Mouse (Mus musculus): ENCODE data around the gene Auh. TPM values are rescaled to one million over a fixed set of nuclear protein-coding genes. Genes with fewer than 3 reads are reported as not detected.
A peak's percentile ranks its signal among the peaks of the same experiment; 100 is the strongest.

The Auh gene
- 100 to 1,000 TPM; 119 to 135 TPM for total RNA-seq (2021)
- 28.9 and 36.9 TPM in 2 replicates for polyA plus RNA-seq (2012; rRNA removed)
- long read RNA-seq, transcript Auh-201 (10 exons, 1,320 nt), result major isoform, 105 of 121 reads
- long read RNA-seq, partial matches to known transcripts, result 3 of 121 reads
- long read RNA-seq, other reads (novel, unspliced or antisense), result 7 of 121 reads

- peak; percentile 92 for DNase-seq
Observed at GRCm38 (mm10) chr13:52929209-52930171, at the start of gene Auh. Gene Auh (minus strand): TSS chr13:52929681.

GRCm38 (mm10) chr13:52978321-52978981 lies 49.0 kb upstream of the Auh start:
- peak; percentile 84 for DNase-seq

GRCm38 (mm10) chr13:52977757-52978156 lies 48.3 kb upstream of the Auh start:
- DNase-seq, result no peak

- no peak for DNase-seq
Observed at GRCm38 (mm10) chr13:52977221-52977609, 47.7 kb upstream of the Auh start.

- peak; percentile 90 for DNase-seq
Observed at GRCm38 (mm10) chr13:52976510-52977220, 47.2 kb upstream of the Auh start.

GRCm38 (mm10) chr13:52976130-52976509 lies 46.6 kb upstream of the Auh start:
- DNase-seq, result no peak

DNA sequence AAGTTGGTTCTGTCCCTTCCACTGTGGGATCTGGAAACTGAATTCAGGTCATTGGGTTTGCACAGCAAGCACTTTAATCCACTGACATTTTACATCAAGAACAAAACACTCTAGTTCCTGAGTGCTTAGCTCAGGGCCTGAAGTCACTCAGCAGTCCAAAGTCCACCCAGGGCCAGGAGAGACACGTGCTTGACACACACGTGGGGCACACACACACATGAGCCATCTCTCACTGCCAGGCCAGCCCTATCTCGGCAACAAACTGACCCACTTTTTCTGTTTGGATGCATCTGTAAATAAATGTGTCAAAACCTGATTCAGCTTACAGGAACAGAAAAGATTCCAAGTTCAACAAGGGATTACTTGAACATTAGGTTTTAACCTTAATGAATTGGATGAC lies 45.2 kb upstream of the Auh start:
- DNase-seq, result peak; percentile 90

GRCm38 (mm10) chr13:52973427-52973826 lies 43.9 kb upstream of the Auh start:
- DNase-seq, result peak; percentile 75

DNA sequence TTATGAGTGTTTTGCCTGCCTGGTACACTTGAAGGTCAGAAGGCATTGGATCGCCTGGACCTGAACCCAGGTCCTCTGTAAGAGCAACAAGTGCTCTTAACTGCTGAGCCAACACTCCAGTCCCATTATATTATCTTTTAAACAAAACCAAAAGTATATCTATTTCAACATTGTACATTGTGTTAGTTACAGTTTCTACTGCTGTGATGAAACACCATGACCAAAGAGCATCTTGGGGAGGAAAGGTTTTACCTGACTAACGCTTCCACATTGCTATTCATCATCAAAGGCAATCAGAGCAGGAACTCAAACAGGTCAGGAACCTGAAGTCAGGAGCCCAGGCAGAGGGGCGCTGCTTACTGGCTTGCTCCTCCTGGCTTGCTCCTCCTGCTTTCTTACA lies 43.1 kb upstream of the Auh start:
- no peak for DNase-seq

- DNase-seq, result no peak
Observed at GRCm38 (mm10) chr13:52970876-52971275, 41.4 kb upstream of the Auh start.

- no peak for DNase-seq
Observed at GRCm38 (mm10) chr13:52962922-52963321, 33.4 kb upstream of the Auh start.

DNA sequence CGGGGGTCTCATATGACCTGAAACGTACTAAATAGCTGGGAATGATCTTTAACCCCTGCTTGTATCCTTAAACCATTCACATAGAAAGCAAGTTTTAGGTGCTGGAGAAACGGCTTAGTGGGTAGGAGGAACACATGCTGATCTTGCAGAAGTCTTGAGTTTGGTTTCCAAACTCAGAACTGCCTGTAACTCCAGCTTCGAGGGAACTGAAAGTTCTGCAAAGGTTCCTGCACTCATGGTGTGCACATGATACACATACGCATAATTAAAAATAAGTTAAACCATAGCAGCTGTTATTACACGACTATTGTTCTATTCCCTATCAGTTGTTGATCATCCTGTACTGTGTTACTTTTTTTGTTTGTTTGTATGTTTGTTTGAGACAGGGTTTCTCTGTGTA lies 32.9 kb upstream of the Auh start:
- no peak for DNase-seq

DNA sequence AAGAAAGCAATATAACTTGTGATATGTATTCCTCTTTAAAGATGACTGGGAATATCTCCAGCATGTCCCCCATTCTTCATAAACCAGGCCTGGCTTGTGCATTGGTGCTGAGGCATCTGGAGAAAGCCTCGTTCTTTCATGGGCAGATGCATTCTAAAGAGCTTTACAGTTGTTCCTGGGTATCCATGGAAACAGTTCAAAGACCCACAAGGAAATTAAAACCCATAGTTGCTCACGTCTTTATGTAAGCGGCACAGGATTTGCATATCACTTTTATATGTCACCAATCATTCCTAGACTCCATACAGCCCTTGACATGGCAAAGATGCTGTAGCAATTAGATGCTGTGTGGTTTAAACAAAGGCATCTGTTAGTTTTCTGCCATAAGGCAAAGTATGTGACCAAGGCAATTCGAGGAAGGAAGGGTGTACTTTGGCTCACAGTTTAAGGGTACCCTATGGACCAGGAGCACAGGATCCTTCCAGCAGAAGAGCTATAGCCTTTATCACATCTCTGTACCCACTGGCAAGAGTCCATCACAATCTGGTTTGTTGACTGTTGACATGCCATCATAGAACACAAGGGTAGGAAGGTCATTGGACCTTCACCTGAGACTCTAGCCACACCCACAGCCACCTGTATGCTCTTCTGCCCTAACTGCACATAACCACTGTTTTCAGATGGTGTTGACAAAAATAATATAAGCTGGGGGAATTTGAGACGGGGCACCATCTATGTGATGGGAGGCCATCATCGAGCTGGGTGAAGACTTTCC lies 24.5 kb upstream of the Auh start:
- no peak for DNase-seq

- no peak for DNase-seq
Observed at GRCm38 (mm10) chr13:52949211-52949610, 19.7 kb upstream of the Auh start.

DNA sequence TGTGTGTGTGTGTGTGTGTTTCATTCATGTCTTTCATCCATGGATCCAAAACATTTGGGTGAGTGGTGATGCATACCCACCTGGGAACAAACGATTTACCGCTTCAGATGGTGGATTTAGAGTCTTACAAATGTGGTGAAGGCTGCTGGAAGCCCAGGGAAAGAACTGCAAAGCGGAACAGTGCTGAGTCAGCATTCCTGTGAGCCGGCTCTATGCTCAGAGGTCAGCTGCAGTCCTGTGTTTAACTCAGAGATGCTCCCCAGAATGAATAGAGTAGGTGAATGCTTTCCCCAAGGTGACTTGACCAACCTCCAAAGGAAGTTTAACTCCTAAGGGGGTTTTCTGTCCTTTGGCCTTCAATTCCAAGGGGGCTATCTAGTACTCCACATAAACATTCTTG lies 18.1 kb upstream of the Auh start:
- no peak for DNase-seq

DNA sequence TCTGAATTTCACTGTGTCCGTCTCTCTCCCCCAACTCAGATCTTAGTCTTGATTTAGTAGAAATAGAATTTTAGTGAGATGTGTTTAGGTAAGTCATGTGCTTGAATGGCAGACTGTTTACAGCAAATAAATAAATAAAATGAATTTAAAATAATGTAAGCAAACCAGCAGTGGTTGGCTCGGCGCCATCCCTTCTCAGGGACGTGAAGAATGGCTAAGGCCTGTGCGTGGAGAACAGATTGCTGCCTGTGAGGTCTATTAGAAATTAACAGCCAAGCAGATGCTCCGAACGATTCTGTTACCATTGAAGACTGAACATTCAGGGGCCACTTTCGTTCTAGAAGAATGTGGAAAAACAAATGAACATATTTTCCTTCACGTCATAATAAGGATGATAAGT lies 16.3 kb upstream of the Auh start:
- DNase-seq, result no peak

GRCm38 (mm10) chr13:52944116-52944515 lies 14.6 kb upstream of the Auh start:
- no peak for DNase-seq

GRCm38 (mm10) chr13:52942876-52943388 lies 13.5 kb upstream of the Auh start:
- DNase-seq, result no peak

DNA sequence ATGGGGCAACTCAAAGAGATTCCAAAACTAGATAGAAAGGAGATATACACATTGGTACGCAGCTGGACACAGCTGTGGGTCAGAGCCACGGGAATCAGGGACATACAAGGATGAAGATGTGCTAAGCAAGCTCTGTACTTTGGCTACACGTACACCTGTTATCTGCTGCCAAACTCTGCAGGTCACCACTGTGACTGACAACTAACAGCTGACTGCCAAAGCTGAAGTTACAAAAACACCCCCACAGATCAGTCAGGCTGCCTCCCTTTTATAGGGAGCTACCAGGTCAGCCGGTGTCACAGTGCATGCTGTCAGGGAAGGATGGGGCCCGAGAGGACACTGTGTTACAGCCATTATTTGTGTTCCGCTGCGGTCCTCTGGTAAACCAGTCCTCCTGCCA lies 11.5 kb upstream of the Auh start:
- DNase-seq, result no peak

- DNase-seq, result no peak
Observed at GRCm38 (mm10) chr13:52930582-52930981, 1.1 kb upstream of the Auh start.

DNA sequence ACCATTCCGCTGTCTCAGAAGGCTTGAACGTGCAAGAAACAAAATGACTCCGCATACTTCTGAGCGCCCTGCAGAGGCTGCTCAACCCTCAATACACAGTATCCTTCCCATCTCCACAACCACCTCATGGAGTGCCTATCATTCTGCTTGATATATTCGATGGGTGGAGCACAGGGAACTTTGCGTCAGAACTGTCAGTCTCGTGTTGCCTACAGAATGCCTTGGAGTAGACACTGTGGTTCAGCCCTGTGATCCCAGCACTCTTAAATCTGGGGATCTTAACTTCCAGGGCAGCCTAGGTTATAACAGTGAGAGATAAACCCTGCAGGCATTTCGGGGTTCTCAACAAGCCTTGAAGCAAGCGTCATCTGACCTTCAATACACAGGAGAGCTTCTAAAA lies 1.1 kb downstream of the Auh start:
- no peak for DNase-seq
